Mouse (Mus musculus): ENCODE measurements at regions not wholly inside any gene's neighbourhood (a gene's known extent, or its start where the extent isn't known, plus 50 kb on each side); places are given as distances from the start of the nearest gene placed in this dataset.

- H3K27me3 ChIP-seq (ENCODE audit: control insufficient read depth, insufficient read depth, low read length) = no peaks in the 10 kb centered on the region
- H3K4me2 ChIP-seq (ENCODE audit: low read depth, low read length) = no peak overlapping the region
- no peaks in the 10 kb centered on the region for H3K36me3 ChIP-seq (replicated peaks; ENCODE audit: control insufficient read depth, insufficient read depth, low read depth, low read length)
- no peak overlapping the region for H3K9ac ChIP-seq (replicated peaks; ENCODE audit: low read length)
- no peaks in the 10 kb centered on the region for H3K4me1 ChIP-seq (ENCODE audit: control insufficient read depth, insufficient read depth, low read length)
- WGBS = 31% methylated on average over 12 of the region's 12 CpGs
- ATAC-seq (replicated peaks; ENCODE audit: insufficient number of reproducible peaks, low FRiP score, low TSS enrichment, low read depth) (peak; percentile 77), DNase-seq (ENCODE audit: low spot score) (peak; percentile 38)
- H3K27ac ChIP-seq (replicated peaks; ENCODE audit: low read depth, low read length) = no peak overlapping the region
- H3K9me3 ChIP-seq (replicated peaks; ENCODE audit: control insufficient read depth, low read length) = no peaks in the 10 kb centered on the region
- H3K4me3 ChIP-seq (ENCODE audit: low read depth, low read length) = no peak overlapping the region
Observed at GRCm38 (mm10) chr7:73191388-73192278, 183.7 kb upstream of the Rgma start.

- DNase-seq (ENCODE audit: low spot score) (no peak), ATAC-seq (replicated peaks; ENCODE audit: insufficient number of reproducible peaks, low FRiP score, low TSS enrichment, low read depth) (no peak)
- Histone ChIP-seq H3K36me3 (replicated peaks; ENCODE audit: control insufficient read depth, insufficient read depth, low read depth, low read length) (no peaks in the 10 kb centered on the region), H3K27me3 (ENCODE audit: control insufficient read depth, insufficient read depth, low read length) (no peaks in the 10 kb centered on the region), H3K9ac (replicated peaks; ENCODE audit: low read length) (no peak overlapping the region), H3K4me2 (ENCODE audit: low read depth, low read length) (no peak overlapping the region), H3K4me1 (ENCODE audit: control insufficient read depth, insufficient read depth, low read length) (no peaks in the 10 kb centered on the region), H3K4me3 (ENCODE audit: low read depth, low read length) (no peak overlapping the region), H3K9me3 (replicated peaks; ENCODE audit: control insufficient read depth, low read length) (no peaks in the 10 kb centered on the region), H3K27ac (replicated peaks; ENCODE audit: low read depth, low read length) (no peak overlapping the region)
- WGBS = 73% methylated on average over 7 of the region's 7 CpGs
Observed at GRCm38 (mm10) chr7:73192839-73193238, 182.5 kb upstream of the Rgma start.

- no peak overlapping the region for H3K27ac ChIP-seq (replicated peaks; ENCODE audit: low read depth, low read length)
- H3K27me3 ChIP-seq (ENCODE audit: control insufficient read depth, insufficient read depth, low read length) = no peaks in the 10 kb centered on the region
- ATAC-seq (replicated peaks; ENCODE audit: insufficient number of reproducible peaks, low FRiP score, low TSS enrichment, low read depth) = no peak
- no peak overlapping the region for H3K9ac ChIP-seq (replicated peaks; ENCODE audit: low read length)
- no peaks in the 10 kb centered on the region for H3K9me3 ChIP-seq (replicated peaks; ENCODE audit: control insufficient read depth, low read length)
- no peaks in the 10 kb centered on the region for H3K36me3 ChIP-seq (replicated peaks; ENCODE audit: control insufficient read depth, insufficient read depth, low read depth, low read length)
- no peaks in the 10 kb centered on the region for H3K4me1 ChIP-seq (ENCODE audit: control insufficient read depth, insufficient read depth, low read length)
- no peak for DNase-seq (ENCODE audit: low spot score)
- WGBS = 59% methylated on average over 4 of the region's 4 CpGs
- H3K4me2 ChIP-seq (ENCODE audit: low read depth, low read length) = no peak overlapping the region
- no peak overlapping the region for H3K4me3 ChIP-seq (ENCODE audit: low read depth, low read length)
Observed at GRCm38 (mm10) chr7:73195306-73195705, 180.0 kb upstream of the Rgma start.

- Histone ChIP-seq H3K9ac (replicated peaks; ENCODE audit: low read length) (no peak overlapping the region), H3K27ac (replicated peaks; ENCODE audit: low read depth, low read length) (no peak overlapping the region), H3K9me3 (replicated peaks; ENCODE audit: control insufficient read depth, low read length) (no peaks in the 10 kb centered on the region), H3K4me1 (ENCODE audit: control insufficient read depth, insufficient read depth, low read length) (no peaks in the 10 kb centered on the region), H3K27me3 (ENCODE audit: control insufficient read depth, insufficient read depth, low read length) (no peaks in the 10 kb centered on the region), H3K4me3 (ENCODE audit: low read depth, low read length) (no peak overlapping the region), H3K36me3 (replicated peaks; ENCODE audit: control insufficient read depth, insufficient read depth, low read depth, low read length) (no peaks in the 10 kb centered on the region), H3K4me2 (ENCODE audit: low read depth, low read length) (no peak overlapping the region)
- ATAC-seq (replicated peaks; ENCODE audit: insufficient number of reproducible peaks, low FRiP score, low TSS enrichment, low read depth) (peak; percentile 75), DNase-seq (ENCODE audit: low spot score) (no peak)
- 38% methylated on average over 12 of the region's 12 CpGs for WGBS
Observed at GRCm38 (mm10) chr7:73196851-73197531, 178.3 kb upstream of the Rgma start.

- H3K27me3 ChIP-seq (ENCODE audit: control insufficient read depth, insufficient read depth, low read length) = no peaks in the 10 kb centered on the region
- no peaks in the 10 kb centered on the region for H3K4me1 ChIP-seq (ENCODE audit: control insufficient read depth, insufficient read depth, low read length)
- H3K9me3 ChIP-seq (replicated peaks; ENCODE audit: control insufficient read depth, low read length) = no peaks in the 10 kb centered on the region
- 79% methylated on average over 5 of the region's 5 CpGs for WGBS
- no peak overlapping the region for H3K9ac ChIP-seq (replicated peaks; ENCODE audit: low read length)
- no peak for DNase-seq (ENCODE audit: low spot score)
- no peak for ATAC-seq (replicated peaks; ENCODE audit: insufficient number of reproducible peaks, low FRiP score, low TSS enrichment, low read depth)
- H3K36me3 ChIP-seq (replicated peaks; ENCODE audit: control insufficient read depth, insufficient read depth, low read depth, low read length) = no peaks in the 10 kb centered on the region
- no peak overlapping the region for H3K4me3 ChIP-seq (ENCODE audit: low read depth, low read length)
- H3K4me2 ChIP-seq (ENCODE audit: low read depth, low read length) = no peak overlapping the region
- H3K27ac ChIP-seq (replicated peaks; ENCODE audit: low read depth, low read length) = no peak overlapping the region
Observed at GRCm38 (mm10) chr7:73198069-73198468, 177.2 kb upstream of the Rgma start.

GRCm38 (mm10) chr7:73199967-73200366 lies 175.3 kb upstream of the Rgma start:
- 93% methylated on average over 6 of the region's 6 CpGs for whole genome bisulfite sequencing
- no peak overlapping the region for H3K27ac ChIP-seq (replicated peaks; ENCODE audit: low read depth, low read length)
- no peak overlapping the region for H3K9ac ChIP-seq (replicated peaks; ENCODE audit: low read length)
- no peak overlapping the region for H3K4me3 ChIP-seq (ENCODE audit: low read depth, low read length)
- ATAC-seq (replicated peaks; ENCODE audit: insufficient number of reproducible peaks, low FRiP score, low TSS enrichment, low read depth) = no peak
- no peak for DNase-seq (ENCODE audit: low spot score)
- H3K9me3 ChIP-seq (replicated peaks; ENCODE audit: control insufficient read depth, low read length) = no peaks in the 10 kb centered on the region
- H3K27me3 ChIP-seq (ENCODE audit: control insufficient read depth, insufficient read depth, low read length) = no peaks in the 10 kb centered on the region
- H3K36me3 ChIP-seq (replicated peaks; ENCODE audit: control insufficient read depth, insufficient read depth, low read depth, low read length) = no peaks in the 10 kb centered on the region
- no peak overlapping the region for H3K4me2 ChIP-seq (ENCODE audit: low read depth, low read length)
- H3K4me1 ChIP-seq (ENCODE audit: control insufficient read depth, insufficient read depth, low read length) = no peaks in the 10 kb centered on the region

- H3K27ac ChIP-seq (replicated peaks; ENCODE audit: low read depth, low read length) = no peak overlapping the region
- no peak overlapping the region for H3K4me2 ChIP-seq (ENCODE audit: low read depth, low read length)
- no peaks in the 10 kb centered on the region for H3K36me3 ChIP-seq (replicated peaks; ENCODE audit: control insufficient read depth, insufficient read depth, low read depth, low read length)
- no peak overlapping the region for H3K9ac ChIP-seq (replicated peaks; ENCODE audit: low read length)
- H3K4me1 ChIP-seq (ENCODE audit: control insufficient read depth, insufficient read depth, low read length) = no peaks in the 10 kb centered on the region
- no peak for ATAC-seq (replicated peaks; ENCODE audit: insufficient number of reproducible peaks, low FRiP score, low TSS enrichment, low read depth)
- H3K9me3 ChIP-seq (replicated peaks; ENCODE audit: control insufficient read depth, low read length) = no peaks in the 10 kb centered on the region
- no peaks in the 10 kb centered on the region for H3K27me3 ChIP-seq (ENCODE audit: control insufficient read depth, insufficient read depth, low read length)
- WGBS = 74% methylated on average over 6 of the region's 6 CpGs
- no peak overlapping the region for H3K4me3 ChIP-seq (ENCODE audit: low read depth, low read length)
- no peak for DNase-seq (ENCODE audit: low spot score)
Observed at GRCm38 (mm10) chr7:73201330-73201729, 174.0 kb upstream of the Rgma start.

Data from embryonic facial prominence, embryonic 11.5 days (tissue).